8 mouse cellular contexts compared by ENCODE assay signal in the genomic region with DNA sequence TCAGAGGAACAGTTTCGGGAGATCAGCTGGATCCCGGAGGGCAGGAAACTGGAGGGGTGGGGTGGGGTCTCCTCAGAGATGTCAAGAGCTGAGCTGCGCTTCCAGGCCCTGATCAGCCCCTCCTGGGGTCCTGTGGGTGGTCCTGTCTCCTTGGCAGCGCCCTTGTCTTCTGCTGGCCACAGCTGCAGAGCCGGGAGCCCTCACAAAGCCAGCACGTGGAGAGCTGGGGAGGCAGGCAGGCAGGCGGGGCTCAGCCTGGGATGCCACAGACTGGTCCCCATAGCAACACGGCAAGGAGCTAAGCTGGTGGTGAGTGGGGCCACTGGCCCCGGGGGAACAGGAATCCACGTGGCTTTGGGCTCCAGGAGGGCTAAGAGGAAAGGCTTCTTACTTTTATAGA. TPM values are rescaled to one million over a fixed set of nuclear protein-coding genes. Genes with fewer than 3 reads are reported as not detected.
DNase-seq lines count a peak whose midpoint lies in the region; ATAC-seq lines count a peak whose summit lies in the region.

Fgd3 (minus strand) TSS at position 272 of the 400 bp plus-strand sequence.

- no peak within 1 kb of the TSS; the same call in 1 of the 2 replicates for H3K27ac ChIP-seq in embryonic facial prominence, embryonic 11.5 days (replicated peaks; ENCODE audit: low read depth, low read length)
- H3K27ac ChIP-seq in midbrain, embryonic 15.5 days, result peak within 1 kb of the TSS; percentile 31; the same call in 1 of the 2 replicates

- H3K36me3 ChIP-seq in embryonic facial prominence, embryonic 11.5 days (replicated peaks; ENCODE audit: control insufficient read depth, insufficient read depth, low read depth, low read length), result no peaks in the 10 kb centered on the region
- H3K36me3 ChIP-seq in midbrain, embryonic 15.5 days (replicated peaks), result no peaks in the 10 kb centered on the region

- no peaks in the 10 kb centered on the region for H3K27me3 ChIP-seq in embryonic facial prominence, embryonic 11.5 days (ENCODE audit: control insufficient read depth, insufficient read depth, low read length)
- 0 out of 2 replicates have a peak, but pooled peaks cover 8% of the 10 kb centered on the region for H3K27me3 ChIP-seq in midbrain, embryonic 15.5 days (replicated peaks)

- H3K9me3 ChIP-seq in embryonic facial prominence, embryonic 11.5 days (replicated peaks; ENCODE audit: control insufficient read depth, low read length), result no peaks in the 10 kb centered on the region
- no peaks in the 10 kb centered on the region for H3K9me3 ChIP-seq in midbrain, embryonic 15.5 days

- WGBS in embryonic facial prominence, embryonic 11.5 days, result 0% methylated on average over 10 of the region's 10 CpGs
- WGBS in midbrain, embryonic 15.5 days, result 3% methylated on average over 10 of the region's 10 CpGs

- peak within 1 kb of the TSS; percentile 54 for H3K4me2 ChIP-seq in embryonic facial prominence, embryonic 11.5 days (ENCODE audit: low read depth, low read length)
- peak within 1 kb of the TSS; percentile 71 for H3K4me2 ChIP-seq in midbrain, embryonic 15.5 days

- ATAC-seq in CD4-positive, CD25-positive, alpha-beta regulatory T cell, adult 4 months, result no peak
- ATAC-seq in embryonic facial prominence, embryonic 11.5 days (replicated peaks; ENCODE audit: insufficient number of reproducible peaks, low FRiP score, low TSS enrichment, low read depth), result peak; percentile 92
- peak; percentile 97 for ATAC-seq in midbrain, embryonic 15.5 days (replicated peaks)

- peak within 1 kb of the TSS; percentile 55 for H3K9ac ChIP-seq in embryonic facial prominence, embryonic 11.5 days (replicated peaks; ENCODE audit: low read length)
- peak within 1 kb of the TSS; percentile 45 for H3K9ac ChIP-seq in midbrain, embryonic 15.5 days

- H3K4me1 ChIP-seq in embryonic facial prominence, embryonic 11.5 days (ENCODE audit: control insufficient read depth, insufficient read depth, low read length), result no peaks in the 10 kb centered on the region
- peaks cover 37% of the 10 kb centered on the region for H3K4me1 ChIP-seq in midbrain, embryonic 15.5 days

- peak within 1 kb of the TSS; percentile 25 for H3K4me3 ChIP-seq in embryonic facial prominence, embryonic 11.5 days (ENCODE audit: low read depth, low read length)
- peak within 1 kb of the TSS; percentile 42 for H3K4me3 ChIP-seq in midbrain, embryonic 15.5 days

- DNase-seq in 3134 (ENCODE audit: extremely low read depth, insufficient read length, low spot score), result peak; percentile 79
- DNase-seq in embryonic facial prominence, embryonic 11.5 days (ENCODE audit: low spot score), result peak; percentile 82
- DNase-seq in heart, postnatal 4 days, result peak; percentile 49
- DNase-seq in layer of hippocampus, postnatal 25 days (ENCODE audit: extremely low spot score in 1 of 2, low spot score in 1 of 2), result peak; percentile 36 to 42
- DNase-seq in telencephalon, adult 2 months (ENCODE audit: low read depth, low spot score), result peak; percentile 50
- DNase-seq in spleen, postnatal 36 days (ENCODE audit: low spot score in 2 of 2), result no peak

RNA-seq across cellular contexts. Expression of gene Fgd3, which starts in this region (rescaled TPM):
- 10 to 100 TPM; 17.9 to 23.2 TPM for polyA plus RNA-seq in CD4-positive, CD25-positive, alpha-beta regulatory T cell, adult 4 months (2017; shearing (Covaris generic))
- 0.95 and 1.2 TPM in 2 replicates for polyA plus RNA-seq in embryonic facial prominence, embryonic 11.5 days (2014; fragmentation: Nextera tagmentation; extraction: Ambion mirVana)
- under 1 TPM; 0.27 to 0.55 TPM for total RNA-seq in heart, postnatal 4 days (2021)
- 1 to 10 TPM; 6.2 to 7.7 TPM for total RNA-seq in layer of hippocampus, postnatal 25 days (2021)
- 3.1 TPM in 2 replicates for polyA plus RNA-seq in midbrain, embryonic 15.5 days (2015; fragmentation: Nextera tagmentation; extraction: Ambion mirVana)

Comparison
In these comparisons a context has a peak if more than half of its experiments do, and no peak if none do; other contexts are left out.
1. RNA of gene Fgd3 (total RNA-seq): 6.2 to 7.7 TPM in layer of hippocampus, postnatal 25 days; 0.27 to 0.55 TPM in heart, postnatal 4 days; every median in the first group is over 4 times any median in the second.
2. Peak in DNase-seq in heart, postnatal 4 days; RNA of the gene not detected or under 1 TPM.
3. DNase-seq: peak in 3134 (single experiment), embryonic facial prominence, embryonic 11.5 days (single experiment), layer of hippocampus, postnatal 25 days (2 of 2) and telencephalon, adult 2 months (single experiment); none in spleen, postnatal 36 days (0 of 2).